Mouse (Mus musculus) CD8-positive naive resting alpha-beta T cell, adult 2 months (primary cell): ENCODE results near the gene Arnt2.

Source experiments
- DNase-seq, 2 experiments: peaks; one replicate each; pipeline ENCODE4 v3.0.0; 2022; ENCODE audit warnings: low read depth in 2 of 2, low spot score in 2 of 2

The Arnt2 gene

DNA sequence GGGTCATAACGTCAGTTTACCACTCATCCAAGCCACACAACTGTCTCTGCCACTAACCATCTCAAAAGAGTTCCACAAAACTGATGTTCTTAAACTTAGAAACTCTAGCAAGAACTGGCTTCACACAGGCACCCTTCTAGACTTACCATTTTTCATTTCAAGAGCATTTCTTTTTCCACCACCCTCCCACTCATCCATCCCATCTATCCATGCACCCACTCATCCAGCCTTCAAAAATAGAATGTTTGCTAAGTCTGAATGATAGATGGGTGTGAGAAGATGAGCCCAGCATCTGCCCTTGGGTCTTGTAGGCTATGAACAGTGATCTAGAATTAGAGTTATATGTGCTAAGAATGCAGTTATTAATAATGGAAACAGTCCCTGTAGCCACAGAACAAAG, 109.7 kb downstream of the Arnt2 start:
- DNase-seq, result no peak

DNA sequence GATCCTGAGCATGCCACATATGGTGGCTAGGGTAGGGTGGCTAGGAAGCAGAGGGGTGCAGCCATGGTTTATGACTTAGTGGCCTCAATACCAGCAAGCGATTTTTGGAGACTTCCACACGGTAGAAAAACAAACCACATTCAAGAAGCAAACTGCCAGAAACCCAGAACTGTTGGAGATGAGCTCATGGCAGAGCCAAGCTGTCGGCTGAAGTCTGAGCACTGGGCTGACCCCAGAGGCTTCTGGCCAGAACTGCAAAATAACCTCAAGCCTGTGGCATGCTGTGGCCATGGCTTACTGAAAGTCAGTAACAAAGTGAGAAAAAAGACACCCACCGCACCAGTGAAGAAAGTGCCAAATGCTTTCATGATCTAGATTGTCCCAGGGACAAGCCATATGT, 110.4 kb downstream of the Arnt2 start:
- DNase-seq, result no peak

DNA sequence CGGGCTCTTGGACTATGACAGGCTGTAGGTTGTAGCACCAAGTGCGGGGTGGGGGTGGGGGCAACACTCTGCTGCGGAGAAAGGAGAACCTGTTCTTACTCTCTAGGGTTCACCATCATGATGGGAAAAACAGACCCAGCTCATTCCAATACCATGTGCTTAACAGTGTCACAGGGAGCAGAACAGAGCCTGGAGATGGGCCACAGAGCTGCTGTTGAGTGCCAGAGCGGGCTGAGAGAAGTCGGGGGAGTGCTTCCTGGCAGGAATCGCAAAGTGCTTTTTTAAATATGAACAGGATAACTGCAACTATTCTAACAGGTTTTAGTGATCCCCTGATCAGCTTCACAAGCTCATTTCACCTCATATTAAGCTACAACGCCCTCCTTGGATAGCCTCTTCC, 116.9 kb downstream of the Arnt2 start:
- DNase-seq, result no peak

DNA sequence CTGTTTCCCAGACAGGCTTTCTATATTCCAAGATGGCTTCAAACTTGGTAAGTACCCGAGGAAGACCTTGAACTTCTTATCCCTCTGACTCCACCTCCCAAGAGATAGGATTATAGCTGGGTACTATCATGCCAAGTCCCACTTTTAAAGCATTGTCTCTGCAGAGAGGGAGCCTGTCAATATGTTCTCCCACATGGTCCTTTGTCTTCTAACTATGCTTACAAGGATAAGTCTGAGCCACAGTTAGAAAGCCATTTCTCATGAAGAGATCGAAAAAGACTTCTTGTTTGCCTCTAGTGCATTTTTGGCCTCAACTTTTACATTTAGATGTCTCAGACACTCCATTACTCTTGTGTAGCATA, 122.8 kb downstream of the Arnt2 start:
- no peak for DNase-seq

DNA sequence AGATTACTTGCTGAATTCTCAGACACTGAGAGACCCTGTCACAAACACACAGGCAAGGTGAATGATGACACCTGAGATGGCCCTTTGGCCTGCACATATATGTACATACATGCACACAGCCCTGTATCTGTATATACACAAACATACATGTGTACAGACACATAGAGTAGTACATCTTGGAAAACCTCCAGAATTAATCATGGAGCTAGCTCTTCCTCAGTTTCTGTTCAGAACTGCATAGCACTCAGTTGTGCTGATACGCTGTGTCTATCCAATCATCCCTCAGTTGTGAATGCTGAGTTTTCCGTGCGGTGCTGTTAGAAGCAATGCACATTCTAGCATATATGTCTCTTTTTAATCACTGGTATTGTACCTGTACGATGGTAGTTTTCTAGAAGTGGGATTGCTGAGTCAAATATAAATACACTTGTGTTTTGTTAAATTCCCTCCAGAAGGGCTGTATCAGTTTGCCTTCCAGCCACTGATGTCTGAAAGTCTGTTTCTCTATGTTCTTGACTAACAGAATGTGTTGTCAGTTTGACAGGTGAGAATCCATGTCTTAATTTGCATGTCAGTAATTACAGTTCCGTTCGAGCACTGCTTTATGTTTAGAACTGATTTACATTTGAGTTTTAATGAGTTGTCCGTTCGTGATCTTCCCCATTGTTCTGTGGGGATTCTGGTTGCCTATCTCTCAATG, 123.3 kb downstream of the Arnt2 start:
- no peak for DNase-seq

DNA sequence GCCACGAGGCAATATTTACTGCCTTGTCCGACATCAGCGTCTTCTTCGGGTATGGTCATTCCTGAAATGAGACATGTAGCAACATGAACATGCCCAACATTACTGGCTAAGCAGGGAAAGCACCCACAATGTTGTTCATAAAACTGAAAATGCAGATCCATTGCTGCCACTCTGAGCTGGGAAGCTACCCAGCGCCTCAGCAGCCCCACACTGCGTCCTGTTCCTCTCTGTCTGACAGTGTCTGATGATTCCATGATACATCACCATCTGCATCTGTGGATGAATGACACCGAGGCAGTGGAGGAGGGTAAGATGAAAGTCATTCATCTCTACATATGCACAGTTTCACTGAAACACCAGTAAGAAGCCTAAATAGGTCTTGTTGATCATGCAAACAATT, 124.2 kb downstream of the Arnt2 start:
- no peak for DNase-seq

DNA sequence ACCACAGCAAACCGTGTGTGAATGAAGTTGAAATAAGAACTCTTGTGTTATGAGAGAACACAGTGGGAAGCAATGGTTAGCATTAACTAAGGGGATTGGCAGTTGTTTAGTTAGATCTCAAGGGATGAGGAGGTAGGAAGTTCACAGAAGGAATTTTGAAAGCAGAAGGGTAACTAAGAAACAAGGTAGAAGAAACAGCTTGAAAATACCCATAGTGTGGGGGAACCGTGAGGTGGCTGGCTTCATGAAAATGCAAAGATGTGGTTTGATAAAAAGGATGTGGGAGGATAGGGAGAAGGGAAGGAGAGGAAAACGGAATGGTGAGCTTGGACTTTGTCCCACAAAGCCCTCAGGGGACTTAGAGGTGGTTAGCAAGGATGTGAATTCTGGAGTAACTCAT, 125.0 kb downstream of the Arnt2 start:
- DNase-seq, result no peak

DNA sequence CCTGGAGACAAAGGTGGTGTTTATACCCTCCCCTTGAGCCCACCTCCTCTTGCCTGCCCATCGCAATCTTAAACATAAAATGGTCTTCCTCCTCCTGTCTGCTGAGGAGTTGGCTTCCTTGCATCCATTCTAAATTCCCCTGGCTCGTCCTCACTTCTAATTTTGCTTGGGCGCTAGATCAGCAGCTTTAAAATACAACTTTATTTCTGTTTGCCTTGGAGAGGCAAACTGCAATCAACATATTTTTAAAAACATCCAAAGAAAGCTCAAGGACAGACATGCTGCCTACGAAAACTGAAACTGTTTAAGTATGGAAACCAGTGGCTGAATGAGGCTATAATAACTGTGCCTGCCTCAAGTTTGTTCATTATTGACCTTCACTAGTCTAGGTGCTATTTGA, 127.7 kb downstream of the Arnt2 start:
- no peak for DNase-seq

DNA sequence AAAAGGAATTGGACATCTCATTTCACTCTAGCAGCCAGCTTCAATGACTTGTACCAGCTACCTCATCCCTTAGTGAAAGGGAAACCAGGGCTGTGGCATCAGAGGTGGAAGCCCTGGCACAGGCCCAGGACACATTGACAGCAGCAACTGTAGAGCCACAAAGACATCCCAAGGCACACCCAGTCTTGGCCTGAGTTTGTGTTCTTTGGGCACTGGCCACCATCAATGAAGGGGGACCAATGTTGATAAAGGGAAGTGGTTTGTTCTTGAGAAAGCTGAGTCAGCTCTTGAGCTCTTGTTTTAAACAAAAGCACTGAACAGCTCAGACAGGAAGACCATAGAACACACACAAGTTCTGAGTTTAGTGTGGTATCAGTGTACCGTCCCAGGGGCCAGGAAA, 130.7 kb downstream of the Arnt2 start:
- DNase-seq, result no peak

DNA sequence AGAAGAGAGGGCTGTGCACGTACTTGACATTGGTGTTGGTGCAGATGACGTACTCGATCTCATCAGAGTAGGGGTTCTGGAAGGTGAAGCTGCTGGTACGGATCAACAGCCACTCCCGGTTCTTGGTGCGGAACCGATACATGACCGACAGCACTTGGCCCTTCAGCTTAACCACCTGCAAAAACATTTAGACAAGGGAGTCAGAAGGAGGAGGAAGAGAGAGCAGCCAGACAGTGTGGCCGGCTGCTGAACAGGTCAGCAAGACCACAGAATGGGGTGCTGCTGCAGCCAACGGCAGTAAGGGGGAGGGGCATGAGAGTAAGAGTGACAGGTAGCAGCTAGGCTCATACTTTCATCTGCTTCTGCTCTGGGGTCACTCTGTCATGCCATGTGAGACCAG, 134.7 kb downstream of the Arnt2 start:
- no peak for DNase-seq

DNA sequence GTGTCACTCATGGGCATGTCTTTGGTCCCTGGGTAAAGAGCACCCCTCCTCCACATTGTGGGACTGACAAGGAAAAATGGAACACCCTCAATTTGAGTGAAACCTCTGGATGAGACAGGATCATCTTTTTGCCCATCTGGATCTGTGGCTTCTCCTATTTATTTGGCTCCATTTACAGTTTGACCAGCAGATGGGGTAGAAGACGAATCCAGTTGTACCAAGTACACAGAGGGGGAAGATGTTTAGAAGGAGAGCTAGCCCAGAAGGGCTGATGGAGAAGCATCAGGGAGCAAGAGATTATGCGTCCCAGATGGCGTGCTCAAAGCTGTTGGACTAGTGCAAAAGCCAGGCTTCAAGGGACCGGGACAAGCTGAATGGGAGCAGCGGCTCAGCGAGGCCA, 136.0 kb downstream of the Arnt2 start:
- DNase-seq, result no peak

DNA sequence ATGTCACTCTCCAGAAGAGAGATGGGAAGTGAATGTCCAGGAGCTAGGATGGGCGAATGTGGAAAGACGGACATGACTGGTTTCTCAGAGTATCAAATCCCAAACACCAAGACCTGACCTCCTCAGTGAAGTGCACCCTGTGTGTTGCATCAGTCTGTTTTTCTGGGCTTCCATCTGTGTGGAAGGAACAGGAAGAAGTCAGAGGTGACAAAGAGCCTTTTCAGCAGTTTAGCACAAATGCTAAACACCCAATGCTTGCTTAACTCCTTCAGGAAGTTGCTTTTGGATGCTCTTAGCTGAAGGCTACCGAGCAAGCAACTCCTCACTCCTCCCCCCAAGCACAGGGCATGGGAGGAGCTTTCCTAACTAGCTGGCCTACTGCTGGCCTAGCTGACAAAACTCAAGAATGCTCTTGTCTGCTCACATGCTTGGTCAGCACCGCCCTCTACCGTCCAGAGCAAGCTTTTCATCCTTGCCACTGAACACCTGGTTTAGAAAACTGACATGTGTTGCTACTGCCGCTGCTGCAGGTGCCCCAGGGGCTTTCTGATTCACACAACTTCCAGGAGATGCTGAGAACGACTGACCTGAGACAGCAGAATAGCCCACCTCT, 137.7 kb downstream of the Arnt2 start:
- peak; percentile 36 to 47 for DNase-seq

DNA sequence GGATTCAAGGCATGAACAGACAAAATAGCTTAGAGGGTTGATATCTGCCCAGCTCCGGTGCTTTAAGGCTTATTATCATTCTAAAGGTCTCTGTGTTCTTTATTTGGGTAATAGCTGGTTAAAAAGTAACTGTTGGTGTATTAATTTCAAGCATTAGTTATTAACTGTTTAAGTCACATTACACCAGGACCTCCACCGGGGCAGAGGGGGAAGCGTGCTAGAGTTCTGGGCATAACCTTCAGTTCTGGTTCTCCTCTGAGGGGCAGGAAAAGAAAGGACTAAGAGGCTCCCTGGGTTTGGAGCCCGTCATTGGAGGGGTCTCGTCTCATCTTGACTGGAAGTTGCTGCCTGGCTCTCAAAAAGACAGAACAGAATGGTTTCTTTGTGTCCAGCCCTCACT, 138.5 kb downstream of the Arnt2 start:
- no peak for DNase-seq

DNA sequence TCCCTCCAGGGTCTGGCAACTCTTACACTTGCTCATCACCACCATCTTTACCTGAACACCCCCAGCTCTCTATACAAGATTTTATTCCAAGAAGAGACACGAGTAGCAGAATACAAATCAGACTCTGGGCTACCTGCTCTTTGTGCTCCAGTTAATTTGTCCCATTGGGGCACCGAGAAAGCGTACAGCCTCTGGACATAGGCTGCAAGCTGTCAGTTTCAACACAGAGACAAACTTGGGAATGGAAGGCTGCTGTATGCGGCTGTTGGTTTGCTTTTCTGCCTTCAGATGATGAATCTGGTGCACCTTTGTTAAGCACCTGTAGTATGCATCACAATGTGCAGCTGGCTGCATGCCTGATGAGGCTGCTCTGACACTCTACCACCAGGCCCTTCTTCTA, 146.5 kb downstream of the Arnt2 start:
- DNase-seq, result no peak

DNA sequence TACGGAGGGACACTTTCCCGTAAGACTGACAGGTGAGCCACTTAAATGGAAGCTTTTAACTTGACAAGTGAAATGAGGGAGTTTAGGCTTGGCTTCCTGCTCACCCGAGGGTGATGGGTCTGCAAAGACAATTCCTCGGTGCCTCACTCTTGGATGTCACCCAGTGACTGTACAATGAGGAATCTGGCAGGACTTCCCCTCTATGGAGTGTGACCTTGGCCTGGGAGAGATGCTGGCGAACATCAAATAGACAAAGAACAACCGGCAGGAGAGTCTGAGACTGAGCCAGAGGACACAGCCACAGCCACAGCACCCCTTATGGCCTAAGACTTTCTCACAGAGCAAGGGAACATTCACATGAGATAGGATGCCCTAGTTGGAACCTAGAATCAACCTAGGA, 148.6 kb downstream of the Arnt2 start:
- DNase-seq, result no peak

DNA sequence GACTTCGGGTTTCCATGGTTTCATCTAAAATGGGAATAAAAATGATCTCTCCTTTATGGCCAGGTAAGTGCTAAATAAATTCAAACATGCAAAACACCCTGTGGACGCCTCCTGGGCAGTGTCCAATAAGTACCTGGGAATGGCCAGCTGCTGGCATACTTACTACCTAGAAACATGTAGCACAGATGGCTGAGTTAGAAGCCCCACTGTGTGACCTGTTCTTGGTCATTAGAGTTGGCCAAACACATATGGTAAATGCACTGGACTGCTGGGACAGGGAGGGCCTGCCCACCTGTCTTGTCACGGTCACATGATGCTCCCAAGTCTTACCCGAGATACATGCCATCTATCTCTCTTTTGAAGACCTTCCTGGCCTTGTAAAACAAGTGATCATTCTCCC, 149.6 kb downstream of the Arnt2 start:
- no peak for DNase-seq

DNA sequence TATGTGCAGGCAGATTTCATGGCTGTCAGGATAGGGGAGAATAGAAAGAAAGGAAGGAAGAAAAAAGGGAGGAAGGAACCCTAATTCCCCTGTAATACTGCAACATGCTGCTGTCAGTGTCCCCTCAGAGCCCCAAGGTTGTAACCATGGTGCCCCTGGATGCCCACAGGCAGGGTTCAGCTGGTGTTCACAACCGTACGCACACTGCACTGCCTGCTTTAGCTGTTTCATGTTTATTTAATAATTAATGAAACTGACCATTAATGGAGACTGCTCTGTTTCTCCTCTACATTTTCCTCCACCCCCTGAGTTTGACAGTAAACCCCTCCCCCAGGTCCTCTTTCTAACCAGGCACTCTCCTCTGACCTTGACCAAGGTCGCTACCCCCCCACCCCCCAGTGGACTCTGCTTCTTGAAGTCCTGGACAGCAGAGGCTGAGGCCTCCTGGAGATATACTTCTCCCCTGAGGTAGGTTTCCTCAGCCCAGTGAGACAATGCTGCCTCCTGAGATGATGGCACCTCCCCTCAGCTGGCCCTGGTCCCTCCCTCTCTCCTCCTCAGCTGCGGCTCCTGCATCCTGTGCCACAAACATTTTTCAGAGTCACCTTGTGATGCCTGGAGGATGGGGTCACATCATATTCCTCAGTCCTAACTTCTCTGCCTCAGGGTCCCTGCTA, 150.5 kb downstream of the Arnt2 start:
- no peak for DNase-seq

DNA sequence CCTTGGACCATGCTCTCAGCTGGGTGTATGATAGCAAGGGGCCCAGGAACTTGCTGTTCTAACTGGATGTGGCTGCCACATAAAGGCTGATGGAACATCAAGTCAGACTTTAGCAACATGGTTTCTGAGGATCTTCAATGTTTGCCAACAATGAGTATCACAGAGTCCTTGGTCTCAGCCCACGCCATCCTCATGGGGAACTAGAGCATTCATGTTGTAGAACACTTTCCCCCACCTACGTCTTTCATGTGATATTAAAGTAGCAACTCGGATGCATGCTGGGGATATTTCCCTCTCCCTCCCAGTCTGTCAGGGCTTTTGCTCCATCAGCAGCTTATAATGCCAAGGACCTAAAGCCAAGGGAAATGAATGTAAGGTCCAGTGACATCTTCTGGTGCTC, 153.3 kb downstream of the Arnt2 start:
- DNase-seq, result no peak

DNA sequence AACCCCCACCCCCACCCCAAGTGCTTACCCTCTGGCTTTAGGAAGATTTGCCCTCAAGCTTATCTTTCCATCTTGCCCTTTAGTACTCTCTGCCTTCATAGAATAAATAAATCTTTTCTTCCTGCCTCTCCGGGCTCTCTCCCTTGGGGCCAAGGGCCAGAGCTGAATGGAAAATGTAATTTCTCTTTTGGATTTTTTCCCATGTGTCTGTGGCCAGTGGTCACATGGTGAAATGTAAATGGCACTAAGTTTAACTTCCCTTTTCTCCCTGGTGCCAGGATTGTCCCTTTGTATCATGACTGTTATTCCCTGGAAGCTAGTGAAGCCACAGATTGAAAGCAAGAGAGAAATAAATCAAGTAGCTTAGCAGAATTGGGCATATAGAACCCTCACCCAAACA, 153.7 kb downstream of the Arnt2 start:
- DNase-seq, result no peak

DNA sequence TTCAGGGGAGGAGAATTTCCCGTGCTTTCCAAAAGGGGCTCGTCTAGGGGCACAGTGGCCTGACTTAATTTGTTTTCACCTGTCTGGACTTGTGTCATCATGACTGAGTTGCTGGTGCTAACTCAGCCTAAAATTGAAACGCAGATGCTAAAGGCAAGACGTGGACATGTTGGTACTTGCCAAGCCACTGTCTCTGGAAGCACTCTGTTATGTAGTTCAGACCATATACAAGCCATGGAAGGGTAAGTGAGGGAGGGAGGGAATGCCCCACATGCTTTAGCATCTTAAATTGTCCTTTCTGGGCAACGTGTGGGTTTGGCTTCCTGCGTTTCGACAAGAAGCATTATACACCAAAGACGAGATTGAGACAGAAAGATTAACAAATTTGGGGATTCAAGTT, 155.1 kb downstream of the Arnt2 start:
- DNase-seq, result no peak

DNA sequence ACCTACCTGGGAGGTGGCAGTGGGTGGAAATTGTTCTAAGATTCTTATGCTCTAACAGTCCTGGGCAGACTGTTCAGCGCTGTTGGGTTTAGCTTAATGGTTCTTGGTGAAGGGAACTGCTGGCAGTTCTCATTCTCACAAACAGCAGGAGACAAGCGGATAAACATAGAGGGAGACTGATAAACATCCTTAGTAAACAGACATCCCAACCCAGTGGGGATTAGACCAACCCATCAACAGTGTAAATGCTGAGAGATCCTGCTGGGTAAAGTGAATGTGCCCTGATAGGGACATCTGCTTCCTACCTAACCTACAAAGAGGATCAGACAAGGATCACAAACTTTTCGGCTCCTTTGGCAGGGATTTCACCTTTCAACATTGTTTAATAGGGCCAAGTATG, 155.7 kb downstream of the Arnt2 start:
- DNase-seq, result no peak

DNA sequence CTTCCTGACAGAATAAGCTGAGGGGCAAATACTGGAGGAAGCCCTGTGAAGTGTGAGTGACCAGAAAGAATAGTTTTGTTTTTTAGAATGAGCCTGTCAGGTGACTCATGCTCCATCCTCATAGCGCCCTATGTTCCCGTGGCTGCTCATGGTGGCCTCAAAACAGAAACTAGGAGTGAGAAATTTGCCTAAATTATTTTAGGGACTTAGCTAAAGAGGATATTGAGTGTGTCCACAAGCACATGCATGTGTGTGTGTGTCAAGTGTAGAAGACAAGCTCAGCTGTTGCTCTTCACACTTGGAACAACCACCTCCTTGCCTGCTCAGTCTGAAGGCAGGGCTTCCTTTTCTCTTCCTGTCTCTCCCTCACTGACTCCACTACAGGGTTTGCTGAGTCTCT, 158.3 kb downstream of the Arnt2 start:
- no peak for DNase-seq

DNA sequence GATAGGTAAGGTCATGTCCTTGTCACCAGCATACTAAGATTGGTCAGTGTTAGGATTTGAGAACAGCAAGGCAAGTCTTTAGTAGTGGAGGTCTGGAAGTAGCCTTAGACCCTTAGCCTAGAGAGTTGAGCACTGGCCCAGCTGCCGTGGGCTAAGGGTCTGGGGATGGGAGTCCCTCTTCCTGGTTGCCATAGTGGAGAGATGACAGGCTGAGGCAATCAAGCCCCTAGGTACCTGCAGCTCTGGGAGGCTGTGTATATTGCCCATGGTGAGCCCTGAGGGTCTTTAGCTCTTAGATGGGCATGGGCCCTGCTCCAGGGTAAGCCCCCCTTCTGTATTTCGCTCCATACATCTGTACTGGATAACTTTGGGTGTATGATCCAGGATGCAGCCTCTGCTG, 159.2 kb downstream of the Arnt2 start:
- no peak for DNase-seq
